Mouse (Mus musculus) liver, postnatal 0 days (tissue): Measurements from ENCODE around the gene Hoxd3.
A peak's percentile ranks its signal among the peaks of the same experiment; 100 is the strongest.

Experiments used
- CTCF ChIP-seq: sonication (generic); IDR thresholded peaks from 2 replicates; pipeline ENCODE4 v1.5.1; 2016; ENCODE audit warnings: antibody characterized with exemption, low read depth
- EP300 ChIP-seq: IDR thresholded peaks from 2 replicates; pipeline ENCODE4 v1.6.1; 2016; ENCODE audit warnings: antibody characterized with exemption, low read depth, mild to moderate bottlenecking

DNA sequence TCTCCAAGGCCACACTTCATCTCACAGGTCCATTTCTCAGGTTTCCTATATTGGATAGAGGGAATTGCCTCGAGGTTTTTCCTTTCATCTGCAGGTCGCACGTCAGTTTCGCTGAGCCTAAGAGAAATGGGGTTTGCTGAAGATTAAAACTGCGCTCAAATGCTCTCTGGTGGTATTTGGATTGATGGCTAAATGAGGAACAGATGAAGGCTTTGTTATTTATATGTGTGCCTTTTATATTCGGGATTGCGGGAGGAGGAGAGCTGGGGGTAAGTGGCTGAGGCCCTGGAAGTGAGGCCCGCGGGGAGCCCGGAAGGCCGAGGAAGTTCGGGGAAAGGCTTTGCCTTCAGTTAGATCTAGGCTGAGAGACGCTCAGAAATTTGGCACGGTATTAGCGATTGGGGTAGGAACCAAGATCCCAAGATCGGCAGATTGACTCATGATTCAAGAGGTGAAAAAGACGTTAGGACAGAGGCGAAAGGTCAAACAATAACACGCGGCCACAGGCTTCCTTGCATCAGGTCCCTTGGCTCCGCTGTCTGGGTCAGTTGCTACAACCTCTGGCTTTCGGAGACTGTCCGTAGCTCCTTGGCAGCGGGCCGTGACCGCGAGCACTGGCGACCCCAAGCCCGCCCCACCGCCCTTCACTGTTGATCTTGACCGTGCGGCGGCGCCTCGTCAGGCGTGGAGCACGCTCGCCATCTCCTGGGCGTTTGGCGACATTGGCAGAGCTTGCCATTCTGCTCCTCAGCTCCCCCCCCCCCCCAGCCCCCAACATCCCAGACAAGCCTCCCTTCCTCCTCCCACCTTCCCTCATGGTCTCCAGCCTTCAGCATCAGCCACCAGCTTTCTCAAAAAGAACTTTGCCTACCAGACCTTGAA, 39.0 kb upstream of the Hoxd3 start:
- TF ChIP-seq CTCF = peak; percentile 75
- no peak for TF ChIP-seq EP300
